Mouse (Mus musculus): ENCODE results near the gene Haus6. TPM values are rescaled to one million over a fixed set of nuclear protein-coding genes. Genes with fewer than 3 reads are reported as not detected.

Gene Haus6
- polyA plus RNA-seq, 1 experiment from 2014 or later: 33.4 TPM

Other genes starting within 250 kb of the Haus6 start
- not detected in 2 replicates for gene Saxo1, start 53.7 kb downstream of the Haus6 start, polyA plus RNA-seq (2016; fragmentation: Nextera tagmentation; extraction: Ambion mirVana)
- gene Rraga, start 36.4 kb downstream of the Haus6 start, polyA plus RNA-seq (2016; fragmentation: Nextera tagmentation; extraction: Ambion mirVana): 63.9 and 67.0 TPM in 2 replicates
- gene Plin2, start 58.0 kb upstream of the Haus6 start, polyA plus RNA-seq (2016; fragmentation: Nextera tagmentation; extraction: Ambion mirVana): 72.9 and 73.7 TPM in 2 replicates
- 6.2 and 6.4 TPM in 2 replicates for gene Dennd4c, start 136.5 kb upstream of the Haus6 start, polyA plus RNA-seq (2016; fragmentation: Nextera tagmentation; extraction: Ambion mirVana)
- 678 and 683 TPM in 2 replicates for gene Rps6, start 245.4 kb upstream of the Haus6 start, polyA plus RNA-seq (2016; fragmentation: Nextera tagmentation; extraction: Ambion mirVana)